Mouse (Mus musculus): Measurements from ENCODE around the gene Kdelr1. TPM values are rescaled to one million over a fixed set of nuclear protein-coding genes. Genes with fewer than 3 reads are reported as not detected.
"Not testable (repeated sequence)": the region's sequence is repeated elsewhere in the genome, so short reads cannot be mapped to it uniquely, and the experiment has no call there.

Gene Kdelr1
- polyA plus RNA-seq, 1 experiment from 2014 or later: 97.1 TPM

DNA sequence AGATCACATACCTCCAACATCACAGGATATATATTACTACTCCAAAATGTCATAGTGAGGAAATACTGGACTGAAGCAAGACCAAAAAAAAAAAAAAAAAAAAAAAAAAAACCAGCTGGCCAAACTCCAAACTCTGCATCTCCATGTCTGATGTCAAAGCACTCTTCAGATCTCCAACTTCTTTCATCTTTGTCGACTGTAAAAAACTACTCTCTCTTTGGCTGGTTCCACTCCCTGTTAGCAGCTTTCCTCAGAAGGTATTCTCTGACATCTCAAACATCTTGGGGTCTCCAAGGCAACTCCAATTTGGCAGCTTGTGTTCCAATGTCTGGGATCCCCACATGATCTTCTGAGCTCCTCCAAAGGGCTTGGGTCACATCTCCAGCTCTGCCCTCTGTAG is 5.7 kb downstream of the Kdelr1 start, which contains the start of gene Grin2d:
Gene Grin2d, minus strand, starts transcription at position 101 of the 400 bp plus-strand sequence.
- DNase-seq (ENCODE audit: low spot score); ATAC-seq (ENCODE audit: insufficient number of reproducible peaks, low FRiP score, low TSS enrichment, low read depth); H3K4me2 ChIP-seq (ENCODE audit: low read depth, severe bottlenecking); H3K9me3 ChIP-seq (ENCODE audit: control insufficient read depth, low read length); H3K4me1 ChIP-seq (ENCODE audit: control insufficient read depth, insufficient read depth, low read length); H3K9ac ChIP-seq (ENCODE audit: low read length); H3K27me3 ChIP-seq (ENCODE audit: control insufficient read depth, insufficient read depth, low read length); H3K4me3 ChIP-seq (ENCODE audit: low read depth, low read length); H3K27ac ChIP-seq (replicated peaks; ENCODE audit: low read depth, low read length): not testable (repeated sequence)
- peaks cover 20% of the 10 kb centered on the region for H3K36me3 ChIP-seq (ENCODE audit: control insufficient read depth, insufficient read depth, low read length)
- 97% methylated on average over 1 of the region's 1 CpGs for WGBS

DNA sequence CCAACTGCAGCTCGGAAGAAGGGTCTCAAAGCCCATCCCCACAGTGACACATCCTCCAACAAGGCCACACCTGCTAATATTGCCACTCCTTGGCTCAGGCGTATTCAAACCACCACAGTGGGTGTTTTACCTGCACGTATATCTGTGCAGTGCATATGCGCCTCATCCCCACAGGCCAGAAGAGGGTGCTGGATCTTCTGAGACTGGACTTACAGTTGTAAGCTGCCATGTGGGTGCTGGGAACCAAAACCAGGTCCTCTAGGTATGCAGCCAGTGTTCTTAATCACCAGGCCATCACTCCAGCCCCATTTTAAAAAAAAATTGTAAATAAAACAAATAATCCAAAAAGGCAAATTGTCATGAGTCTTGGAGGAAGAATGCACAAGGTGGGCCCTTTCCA is 8.0 kb downstream of the Kdelr1 start:
- no peaks in the 10 kb centered on the region for H3K9me3 ChIP-seq (ENCODE audit: control insufficient read depth, low read length)
- DNase-seq (ENCODE audit: low spot score) (no peak), ATAC-seq (ENCODE audit: insufficient number of reproducible peaks, low FRiP score, low TSS enrichment, low read depth) (no peak)
- H3K36me3 ChIP-seq (ENCODE audit: control insufficient read depth, insufficient read depth, low read length): peaks cover 26% of the 10 kb centered on the region
- H3K9ac ChIP-seq (ENCODE audit: low read length): no peak overlapping the region
- no peak overlapping the region for H3K4me3 ChIP-seq (ENCODE audit: low read depth, low read length)
- H3K27ac ChIP-seq (replicated peaks; ENCODE audit: low read depth, low read length): no peak overlapping the region
- H3K27me3 ChIP-seq (ENCODE audit: control insufficient read depth, insufficient read depth, low read length): no peaks in the 10 kb centered on the region
- H3K4me2 ChIP-seq (ENCODE audit: low read depth, severe bottlenecking): no peak overlapping the region
- no peaks in the 10 kb centered on the region for H3K4me1 ChIP-seq (ENCODE audit: control insufficient read depth, insufficient read depth, low read length)
- 97% methylated on average over 4 of the region's 4 CpGs for WGBS

DNA sequence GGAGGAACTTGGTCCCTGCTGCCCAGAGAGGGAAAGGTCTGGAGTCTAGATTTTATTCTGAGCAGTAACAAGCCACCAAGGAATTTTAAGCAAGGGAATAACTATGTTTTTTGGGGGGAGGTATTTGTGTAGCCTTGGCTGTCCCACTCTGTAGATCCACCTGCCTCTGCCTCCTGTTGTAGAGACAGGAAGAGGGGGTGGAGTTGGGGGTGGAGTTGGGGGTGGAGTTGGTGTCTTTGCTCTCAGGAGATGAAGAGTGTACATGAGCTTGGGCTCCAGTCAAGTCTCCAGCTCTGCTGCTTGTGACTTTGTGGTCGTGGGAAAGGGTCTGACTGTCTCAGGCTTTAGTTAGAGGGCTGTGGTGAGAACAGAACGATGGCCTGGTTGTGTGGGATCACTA is 8.4 kb downstream of the Kdelr1 start:
- H3K4me3 ChIP-seq (ENCODE audit: low read depth, low read length): no peak overlapping the region
- H3K36me3 ChIP-seq (ENCODE audit: control insufficient read depth, insufficient read depth, low read length): peaks cover 26% of the 10 kb centered on the region
- H3K27me3 ChIP-seq (ENCODE audit: control insufficient read depth, insufficient read depth, low read length): no peaks in the 10 kb centered on the region
- 96% methylated on average over 2 of the region's 2 CpGs for WGBS
- no peak overlapping the region for H3K9ac ChIP-seq (ENCODE audit: low read length)
- no peak overlapping the region for H3K4me2 ChIP-seq (ENCODE audit: low read depth, severe bottlenecking)
- ATAC-seq (ENCODE audit: insufficient number of reproducible peaks, low FRiP score, low TSS enrichment, low read depth) (no peak), DNase-seq (ENCODE audit: low spot score) (no peak)
- H3K27ac ChIP-seq (replicated peaks; ENCODE audit: low read depth, low read length): no peak overlapping the region
- no peaks in the 10 kb centered on the region for H3K9me3 ChIP-seq (ENCODE audit: control insufficient read depth, low read length)
- H3K4me1 ChIP-seq (ENCODE audit: control insufficient read depth, insufficient read depth, low read length): no peaks in the 10 kb centered on the region

DNA sequence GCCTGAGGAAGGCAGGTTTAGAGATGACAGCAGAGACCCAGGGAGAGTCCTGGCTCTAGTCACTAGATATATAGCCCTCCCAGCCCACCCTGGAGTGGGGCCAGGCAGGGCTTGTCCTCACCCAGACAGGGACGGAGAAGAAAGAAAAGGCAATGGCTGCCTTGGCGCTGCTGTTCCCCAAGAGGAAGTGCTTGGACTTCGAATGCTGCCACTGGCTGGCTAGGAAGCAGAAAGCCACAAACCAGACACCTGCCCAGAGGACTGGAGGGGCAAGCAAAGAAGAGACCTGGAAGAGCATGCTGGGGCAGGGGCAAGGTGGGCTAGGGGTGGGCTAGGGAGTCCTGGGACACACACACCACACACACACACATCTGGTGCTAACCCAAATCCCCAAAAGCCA is 14.7 kb downstream of the Kdelr1 start:
- no peak for ATAC-seq (ENCODE audit: insufficient number of reproducible peaks, low FRiP score, low TSS enrichment, low read depth)

DNA sequence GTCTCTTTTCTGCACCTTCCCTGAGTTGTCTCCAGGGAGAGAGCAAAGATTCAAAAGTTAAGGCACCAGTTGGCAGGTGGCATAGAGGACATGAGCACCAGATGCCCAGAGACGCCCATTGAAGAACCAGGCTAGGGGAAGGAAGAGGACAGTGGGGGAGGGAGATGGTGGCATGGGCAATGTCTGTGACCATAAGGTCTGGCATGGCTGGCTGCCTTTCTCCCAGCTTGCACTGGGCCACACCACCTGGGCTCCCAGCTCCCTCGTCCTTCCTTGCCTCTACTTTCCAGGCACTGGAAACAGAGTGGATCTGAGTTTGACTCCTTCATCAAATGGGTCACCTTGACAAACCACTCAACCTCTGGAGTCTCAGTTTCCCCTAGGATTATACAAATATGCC is 20.1 kb downstream of the Kdelr1 start:
- WGBS: 97% methylated on average over 2 of the region's 2 CpGs
- ATAC-seq (ENCODE audit: insufficient number of reproducible peaks, low FRiP score, low TSS enrichment, low read depth) (no peak), DNase-seq (ENCODE audit: low spot score) (no peak)
- no peaks in the 10 kb centered on the region for H3K27me3 ChIP-seq (ENCODE audit: control insufficient read depth, insufficient read depth, low read length)
- no peaks in the 10 kb centered on the region for H3K36me3 ChIP-seq (ENCODE audit: control insufficient read depth, insufficient read depth, low read length)
- H3K9me3 ChIP-seq (ENCODE audit: control insufficient read depth, low read length): no peaks in the 10 kb centered on the region
- H3K9ac ChIP-seq (ENCODE audit: low read length): no peak overlapping the region
- H3K4me3 ChIP-seq (ENCODE audit: low read depth, low read length): no peak overlapping the region
- H3K4me1 ChIP-seq (ENCODE audit: control insufficient read depth, insufficient read depth, low read length): no peaks in the 10 kb centered on the region
- H3K27ac ChIP-seq (replicated peaks; ENCODE audit: low read depth, low read length): no peak overlapping the region
- H3K4me2 ChIP-seq (ENCODE audit: low read depth, severe bottlenecking): no peak overlapping the region

More for the DNA sequence above, 14.7 kb downstream of the Kdelr1 start:
- no peak overlapping the region for H3K27ac ChIP-seq (replicated peaks; ENCODE audit: low read depth, low read length)
- 67% methylated on average over 3 of the region's 3 CpGs for WGBS
- H3K9ac ChIP-seq (ENCODE audit: low read length): no peak overlapping the region
- no peak overlapping the region for H3K4me3 ChIP-seq (ENCODE audit: low read depth, low read length)
- H3K4me1 ChIP-seq (ENCODE audit: control insufficient read depth, insufficient read depth, low read length): no peaks in the 10 kb centered on the region
- H3K27me3 ChIP-seq (ENCODE audit: control insufficient read depth, insufficient read depth, low read length): no peaks in the 10 kb centered on the region
- no peak overlapping the region for H3K4me2 ChIP-seq (ENCODE audit: low read depth, severe bottlenecking)
- no peaks in the 10 kb centered on the region for H3K9me3 ChIP-seq (ENCODE audit: control insufficient read depth, low read length)
- DNase-seq (ENCODE audit: low spot score): no peak
- H3K36me3 ChIP-seq (ENCODE audit: control insufficient read depth, insufficient read depth, low read length): peaks cover 9% of the 10 kb centered on the region

DNA sequence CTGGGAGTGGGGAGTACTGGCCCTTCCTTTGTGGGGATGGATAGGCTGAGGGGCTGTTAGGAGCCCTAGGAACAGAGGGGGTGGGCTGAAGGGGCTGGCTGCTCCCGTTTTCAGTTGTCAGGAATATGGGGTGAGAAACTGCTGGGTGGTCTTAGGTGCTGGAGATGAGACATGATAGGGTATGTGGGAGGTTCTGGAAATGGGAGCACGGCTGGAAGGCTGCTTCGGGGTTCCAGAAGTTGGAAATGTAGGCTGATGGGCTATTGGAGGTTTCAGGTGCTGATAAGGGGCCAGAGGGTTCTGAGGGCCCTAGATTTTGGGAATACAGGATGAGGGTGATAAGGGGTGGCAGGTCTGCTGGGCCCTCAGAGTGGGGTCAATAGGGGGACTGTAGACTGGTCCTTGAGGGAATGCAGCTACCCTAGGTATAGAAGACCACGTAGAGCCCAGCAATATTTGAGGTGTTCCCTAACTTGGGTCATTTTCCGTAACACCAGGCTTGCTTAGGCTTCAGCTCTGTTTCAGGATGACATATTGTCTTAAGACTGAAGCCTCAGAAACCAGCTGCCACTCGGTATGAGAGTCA is 23.5 kb downstream of the Kdelr1 start:
- Histone ChIP-seq H3K4me1 (ENCODE audit: control insufficient read depth, insufficient read depth, low read length) (no peaks in the 10 kb centered on the region), H3K36me3 (ENCODE audit: control insufficient read depth, insufficient read depth, low read length) (no peaks in the 10 kb centered on the region), H3K4me3 (ENCODE audit: low read depth, low read length) (peak overlapping the region; percentile 16; the same call in 1 of the 2 replicates), H3K9me3 (ENCODE audit: control insufficient read depth, low read length) (no peaks in the 10 kb centered on the region), H3K4me2 (ENCODE audit: low read depth, severe bottlenecking) (peak overlapping the region; percentile 34), H3K27me3 (ENCODE audit: control insufficient read depth, insufficient read depth, low read length) (no peaks in the 10 kb centered on the region), H3K9ac (ENCODE audit: low read length) (no peak overlapping the region), H3K27ac (replicated peaks; ENCODE audit: low read depth, low read length) (no peak overlapping the region)
- WGBS: 70% methylated on average over 6 of the region's 6 CpGs
- no peak for DNase-seq (ENCODE audit: low spot score)
- ATAC-seq (ENCODE audit: insufficient number of reproducible peaks, low FRiP score, low TSS enrichment, low read depth): no peak

DNA sequence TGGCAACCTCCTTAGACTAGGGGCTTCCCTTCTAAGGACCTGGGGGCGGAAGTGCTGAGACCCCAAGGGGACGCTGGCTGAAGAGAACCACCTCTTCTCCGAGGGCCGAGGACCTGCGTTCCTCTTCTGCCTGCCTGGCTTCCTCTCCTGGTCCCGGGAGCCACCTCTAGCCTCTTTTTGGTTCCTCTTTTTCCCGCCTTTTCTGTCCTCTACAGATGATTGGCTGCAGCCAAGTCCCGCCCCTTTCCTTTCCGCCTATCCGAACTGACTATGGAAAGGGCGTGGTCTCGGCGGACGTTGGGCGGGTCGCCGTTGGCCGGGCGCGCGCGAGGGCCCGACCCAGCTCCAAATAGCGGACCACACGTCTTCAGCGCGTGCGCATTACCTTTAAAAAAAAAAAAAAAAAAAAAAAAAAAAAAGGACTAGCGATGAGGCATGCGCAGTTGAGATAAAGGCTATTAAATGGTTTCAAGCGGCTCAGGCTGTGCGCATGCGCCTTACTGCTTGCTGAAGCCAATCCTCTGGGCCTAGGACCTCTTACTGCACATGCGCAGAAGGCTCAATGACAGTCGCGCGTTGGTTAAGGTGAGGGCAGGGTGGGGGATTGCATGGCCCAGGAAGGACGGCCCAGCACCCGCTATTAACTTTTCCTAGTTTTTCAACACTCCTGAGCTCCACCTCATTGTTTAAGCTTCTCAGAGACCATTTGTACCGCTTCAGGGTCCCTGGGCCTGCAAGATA is 24.1 kb downstream of the Kdelr1 start, which contains the start of the genes Syngr4 and Tmem143:
Gene Syngr4, minus strand, starts transcription at position 198 of the 741 bp plus-strand sequence.
Gene Tmem143, plus strand, starts transcription at position 425 of the 741 bp plus-strand sequence.
- WGBS: 1% methylated on average over 40 of the region's 40 CpGs
- no peaks in the 10 kb centered on the region for H3K27me3 ChIP-seq (ENCODE audit: control insufficient read depth, insufficient read depth, low read length)
- peak within 1 kb of the TSS; percentile 32 for H3K4me3 ChIP-seq (ENCODE audit: low read depth, low read length)
- no peak within 1 kb of the TSS; the same call in 1 of the 2 replicates for H3K27ac ChIP-seq (replicated peaks; ENCODE audit: low read depth, low read length)
- peak within 1 kb of the TSS; percentile 71 for H3K4me2 ChIP-seq (ENCODE audit: low read depth, severe bottlenecking)
- DNase-seq (ENCODE audit: low spot score) (peak; percentile 96), ATAC-seq (ENCODE audit: insufficient number of reproducible peaks, low FRiP score, low TSS enrichment, low read depth) (peak; percentile 83)
- no peaks in the 10 kb centered on the region for H3K4me1 ChIP-seq (ENCODE audit: control insufficient read depth, insufficient read depth, low read length)
- no peaks in the 10 kb centered on the region for H3K9me3 ChIP-seq (ENCODE audit: control insufficient read depth, low read length)
- H3K9ac ChIP-seq (ENCODE audit: low read length): peak within 1 kb of the TSS; percentile 58
- H3K36me3 ChIP-seq (ENCODE audit: control insufficient read depth, insufficient read depth, low read length): no peaks in the 10 kb centered on the region

DNA sequence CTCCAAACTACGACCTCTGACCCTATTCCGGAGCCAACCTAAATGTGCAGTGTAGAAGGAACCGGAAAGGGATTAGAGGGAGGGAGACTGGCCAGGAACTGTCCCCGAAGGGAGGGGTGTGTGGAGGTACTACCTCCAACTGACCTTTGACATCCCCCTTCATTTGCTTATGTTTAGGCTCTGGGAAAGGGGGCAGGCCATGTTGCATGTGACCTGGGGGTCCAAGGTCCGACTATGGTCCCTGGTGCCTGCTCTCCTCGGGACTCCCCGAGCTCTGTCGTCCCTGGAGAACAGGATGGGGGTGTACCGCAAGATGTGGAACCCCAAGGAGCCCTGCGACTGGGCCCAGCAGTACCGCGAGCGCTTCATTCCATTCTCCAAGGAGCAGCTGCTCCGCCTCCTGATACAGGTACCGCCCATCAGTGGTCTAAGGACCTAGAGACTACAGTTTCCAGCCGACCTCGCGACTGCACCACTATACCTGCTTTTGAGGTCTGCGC is 24.7 kb downstream of the Kdelr1 start:
- Histone ChIP-seq H3K9me3 (ENCODE audit: control insufficient read depth, low read length) (no peaks in the 10 kb centered on the region), H3K4me2 (ENCODE audit: low read depth, severe bottlenecking) (peak overlapping the region; percentile 71), H3K4me1 (ENCODE audit: control insufficient read depth, insufficient read depth, low read length) (no peaks in the 10 kb centered on the region), H3K36me3 (ENCODE audit: control insufficient read depth, insufficient read depth, low read length) (no peaks in the 10 kb centered on the region), H3K27me3 (ENCODE audit: control insufficient read depth, insufficient read depth, low read length) (no peaks in the 10 kb centered on the region), H3K27ac (replicated peaks; ENCODE audit: low read depth, low read length) (no peak overlapping the region; the same call in 1 of the 2 replicates), H3K9ac (ENCODE audit: low read length) (peak overlapping the region; percentile 58), H3K4me3 (ENCODE audit: low read depth, low read length) (peak overlapping the region; percentile 32)
- DNase-seq (ENCODE audit: low spot score): peak; percentile 66
- ATAC-seq (ENCODE audit: insufficient number of reproducible peaks, low FRiP score, low TSS enrichment, low read depth): peak; percentile 65
- 1% methylated on average over 19 of the region's 19 CpGs for WGBS
